Mouse (Mus musculus): Measurements from ENCODE around the gene Aurka. TPM values are rescaled to one million over a fixed set of nuclear protein-coding genes. Genes with fewer than 3 reads are reported as not detected.

Aurka gene
- polyA plus RNA-seq, 1 experiment: 9.9 TPM

DNA sequence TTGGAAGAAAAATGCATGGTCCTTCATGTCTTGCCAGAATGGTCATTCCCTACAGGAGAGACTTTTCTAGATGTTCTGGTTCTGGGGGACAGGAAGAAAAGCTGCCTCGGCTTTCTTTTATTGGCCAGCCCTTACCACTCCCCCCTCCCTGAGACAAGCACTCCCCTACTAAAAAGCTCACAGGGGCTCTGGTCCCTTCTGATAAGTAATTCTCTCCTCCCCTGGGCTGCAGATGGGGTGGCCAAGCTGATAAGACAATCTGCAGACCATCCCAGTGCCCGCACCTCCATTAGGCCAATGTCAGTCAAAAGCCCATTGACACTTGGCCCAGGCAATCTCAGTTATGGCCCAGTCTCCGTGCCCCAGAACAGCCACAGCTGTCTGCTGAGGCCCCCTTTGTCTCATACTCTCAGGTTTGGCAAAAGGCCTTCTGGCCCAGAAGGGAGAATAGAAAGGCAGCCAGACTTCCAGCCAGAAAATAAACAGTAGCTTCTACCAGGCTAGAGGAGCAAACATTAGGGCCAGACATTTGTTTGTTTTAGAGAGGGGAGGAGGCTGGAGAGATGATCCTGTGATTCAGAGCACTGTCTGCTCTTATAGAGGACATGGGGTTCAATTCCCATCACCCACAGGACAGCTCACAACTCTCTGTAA lies 21.9 kb downstream of the Aurka start:
- TF ChIP-seq POLR2A (IDR thresholded peaks at IDR 0.05; ENCODE audit: low read depth, low read length) (no peak), CTCF (IDR thresholded peaks at IDR 0.05; ENCODE audit: extremely low read depth, insufficient read length, insufficient replicate concordance, low read depth, low read length) (no peak)
- Histone ChIP-seq H3K4me3 (ENCODE audit: low read depth, low read length) (no peak overlapping the region), H3K27ac (ENCODE audit: insufficient read depth, low read depth, low read length) (no peak overlapping the region), H3K36me3 (ENCODE audit: control insufficient read depth, insufficient read depth, low read length) (peaks cover 5% of the 10 kb centered on the region), H3K27me3 (ENCODE audit: control insufficient read depth, insufficient read depth, low read length) (no peaks in the 10 kb centered on the region), H3K4me1 (ENCODE audit: control insufficient read depth, insufficient read depth, insufficient read length, low read length) (peaks cover 2% of the 10 kb centered on the region)
- WGBS: 52% methylated on average over 3 of the region's 3 CpGs

DNA sequence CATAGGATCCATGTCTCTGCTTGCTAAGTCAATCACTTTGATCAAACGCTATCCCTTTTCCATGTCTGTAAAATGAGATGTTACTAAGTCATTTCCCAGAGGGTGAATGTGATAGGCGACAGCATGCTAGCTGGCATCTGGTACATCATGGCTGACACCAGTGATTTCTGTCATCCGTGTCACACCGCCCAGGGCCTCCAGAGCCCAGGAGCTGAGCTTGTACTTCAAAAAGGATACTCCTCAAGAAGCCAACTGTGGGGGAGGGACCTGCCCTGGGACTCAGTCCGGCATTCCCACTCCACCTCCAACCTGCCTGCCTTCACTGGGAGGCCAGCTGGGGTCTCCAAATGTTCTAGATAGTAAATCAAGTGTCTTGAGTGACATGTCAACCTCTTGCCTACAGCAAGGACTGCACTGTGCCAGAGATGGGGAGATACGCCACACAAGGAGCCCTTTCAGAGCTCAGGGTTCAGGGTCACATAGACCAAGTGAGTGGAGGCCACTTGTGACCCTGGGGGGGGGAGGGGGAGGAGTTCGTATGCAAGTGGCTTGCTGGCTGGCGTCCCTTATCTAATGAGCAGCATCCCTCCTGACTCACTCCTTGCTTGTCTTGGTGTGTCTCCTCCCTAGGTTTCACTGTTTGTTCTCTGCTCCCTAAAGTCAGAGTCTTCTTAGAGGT lies 23.3 kb downstream of the Aurka start:
- H3K4me3 ChIP-seq (ENCODE audit: low read depth, low read length): no peak overlapping the region
- H3K27ac ChIP-seq (ENCODE audit: insufficient read depth, low read depth, low read length): no peak overlapping the region
- TF ChIP-seq POLR2A (IDR thresholded peaks at IDR 0.05; ENCODE audit: low read depth, low read length) (no peak), CTCF (IDR thresholded peaks at IDR 0.05; ENCODE audit: extremely low read depth, insufficient read length, insufficient replicate concordance, low read depth, low read length) (no peak)
- H3K36me3 ChIP-seq (ENCODE audit: control insufficient read depth, insufficient read depth, low read length): no peaks in the 10 kb centered on the region
- no peaks in the 10 kb centered on the region for H3K27me3 ChIP-seq (ENCODE audit: control insufficient read depth, insufficient read depth, low read length)
- H3K4me1 ChIP-seq (ENCODE audit: control insufficient read depth, insufficient read depth, insufficient read length, low read length): peaks cover 2% of the 10 kb centered on the region
- 82% methylated on average over 8 of the region's 8 CpGs for WGBS

DNA sequence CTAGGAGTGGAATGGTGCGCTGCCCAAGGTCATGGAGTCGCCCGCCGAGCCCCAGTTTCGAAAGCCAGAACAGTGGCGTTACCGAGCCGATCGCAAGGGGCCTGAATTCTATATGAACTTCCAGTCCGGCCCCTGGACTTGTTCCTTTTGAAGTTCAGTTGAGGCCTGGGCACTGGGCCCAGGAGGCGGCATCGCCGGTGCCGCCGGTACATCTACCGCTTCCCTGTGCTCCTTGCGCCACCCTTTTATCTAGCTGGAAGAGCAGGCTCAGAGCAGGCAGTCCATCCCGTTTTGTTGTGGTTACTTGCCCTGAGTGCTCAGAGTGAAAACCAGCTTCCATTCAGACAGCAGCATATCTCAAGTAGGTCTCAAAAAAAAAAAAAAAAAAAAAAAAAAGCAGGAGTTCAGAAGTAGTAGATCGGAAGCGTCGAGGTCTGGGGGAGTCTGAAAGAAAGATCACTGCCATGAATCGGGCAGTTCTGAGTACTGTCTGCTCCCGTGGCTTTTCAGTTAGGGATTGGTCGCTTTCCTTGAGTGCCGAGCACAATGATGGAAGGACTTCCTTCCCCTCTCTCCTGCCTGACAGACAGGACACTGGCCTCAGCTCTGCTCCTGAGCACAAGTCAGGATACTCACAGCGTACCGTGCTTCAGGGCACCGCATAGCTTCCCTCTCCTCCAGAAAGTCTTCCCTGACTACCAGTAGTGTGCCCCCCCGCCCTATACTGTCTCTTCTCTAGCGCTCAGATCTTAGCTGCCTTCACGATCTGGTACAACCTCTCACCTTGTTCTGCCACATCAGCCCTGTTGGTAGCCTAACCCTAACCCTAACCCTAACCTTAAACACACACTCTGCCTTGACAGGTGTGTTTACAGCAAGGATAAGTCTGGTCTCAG lies 24.1 kb downstream of the Aurka start:
- H3K4me1 ChIP-seq (ENCODE audit: control insufficient read depth, insufficient read depth, insufficient read length, low read length): peaks cover 2% of the 10 kb centered on the region
- peak overlapping the region; percentile 97 for H3K4me3 ChIP-seq (ENCODE audit: low read depth, low read length)
- no peaks in the 10 kb centered on the region for H3K27me3 ChIP-seq (ENCODE audit: control insufficient read depth, insufficient read depth, low read length)
- WGBS: 15% methylated on average over 31 of the region's 31 CpGs
- TF ChIP-seq CTCF (IDR thresholded peaks at IDR 0.05; ENCODE audit: extremely low read depth, insufficient read length, insufficient replicate concordance, low read depth, low read length) (no peak), POLR2A (IDR thresholded peaks at IDR 0.05; ENCODE audit: low read depth, low read length) (no peak)
- H3K36me3 ChIP-seq (ENCODE audit: control insufficient read depth, insufficient read depth, low read length): no peaks in the 10 kb centered on the region
- H3K27ac ChIP-seq (ENCODE audit: insufficient read depth, low read depth, low read length): no peak overlapping the region

DNA sequence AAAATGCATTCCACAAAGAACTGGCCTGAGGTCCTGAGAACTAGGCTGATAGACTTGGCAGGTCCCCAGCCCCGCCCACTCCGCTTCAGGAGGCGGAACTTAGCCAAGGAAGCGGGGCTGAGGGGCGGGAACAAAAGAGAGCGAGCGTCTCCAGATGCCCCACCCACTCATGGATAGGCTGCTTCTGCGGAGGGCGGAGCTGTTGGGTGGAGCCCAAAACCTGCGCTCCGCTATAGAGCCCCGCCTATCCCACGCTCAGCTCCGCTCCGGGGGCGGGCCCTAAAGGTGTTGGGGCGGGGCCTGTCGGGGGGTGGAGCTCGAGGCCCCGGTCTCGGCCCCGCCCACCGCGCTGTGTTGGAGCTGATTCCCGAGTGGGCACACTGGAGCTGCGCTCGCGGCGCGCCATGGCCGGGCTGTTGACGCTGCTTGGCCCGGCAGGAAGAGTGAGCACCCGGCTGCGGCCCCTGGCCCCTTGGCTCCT lies 25.0 kb downstream of the Aurka start, which contains the start of gene Fam210b:
Gene Fam210b, plus strand, starts transcription at position 308 of the 481 bp plus-strand sequence.
- Histone ChIP-seq H3K36me3 (ENCODE audit: control insufficient read depth, insufficient read depth, low read length) (no peaks in the 10 kb centered on the region), H3K27me3 (ENCODE audit: control insufficient read depth, insufficient read depth, low read length) (no peaks in the 10 kb centered on the region), H3K27ac (ENCODE audit: insufficient read depth, low read depth, low read length) (peak within 1 kb of the TSS; percentile 38; the same call in 1 of the 2 replicates), H3K4me3 (ENCODE audit: low read depth, low read length) (peak within 1 kb of the TSS; percentile 97), H3K4me1 (ENCODE audit: control insufficient read depth, insufficient read depth, insufficient read length, low read length) (no peaks in the 10 kb centered on the region; the same call in 1 of the 2 replicates)
- TF ChIP-seq POLR2A (IDR thresholded peaks at IDR 0.05; ENCODE audit: low read depth, low read length): peak; percentile 74; the same call in 1 of the 2 replicates
- TF ChIP-seq CTCF (IDR thresholded peaks at IDR 0.05; ENCODE audit: extremely low read depth, insufficient read length, insufficient replicate concordance, low read depth, low read length): no peak
- under 1% methylated on average over 35 of the region's 35 CpGs for WGBS

DNA sequence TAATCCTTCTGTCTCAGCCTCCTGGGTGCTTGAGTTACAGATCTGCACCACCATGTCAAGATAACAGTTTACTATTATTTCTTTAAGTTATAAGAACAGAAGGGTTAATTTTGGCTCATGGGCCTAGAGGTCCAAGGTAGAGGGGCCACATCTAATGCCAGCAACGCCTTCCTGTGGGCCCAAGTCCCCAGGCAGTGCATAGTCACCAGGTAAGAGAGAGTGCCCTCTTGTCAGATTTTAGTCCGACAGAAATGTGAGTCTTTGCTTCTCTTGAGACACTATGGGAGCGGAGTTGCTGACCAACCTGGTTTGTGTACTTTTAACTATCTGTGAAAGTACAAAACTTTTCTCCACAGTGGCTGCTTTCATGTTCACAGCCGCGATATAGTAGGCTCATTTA lies 25.7 kb downstream of the Aurka start:
- Histone ChIP-seq H3K27me3 (ENCODE audit: control insufficient read depth, insufficient read depth, low read length) (no peaks in the 10 kb centered on the region), H3K36me3 (ENCODE audit: control insufficient read depth, insufficient read depth, low read length) (no peaks in the 10 kb centered on the region), H3K27ac (ENCODE audit: insufficient read depth, low read depth, low read length) (no peak overlapping the region), H3K4me1 (ENCODE audit: control insufficient read depth, insufficient read depth, insufficient read length, low read length) (no peaks in the 10 kb centered on the region; the same call in 1 of the 2 replicates), H3K4me3 (ENCODE audit: low read depth, low read length) (no peak overlapping the region)
- 25% methylated on average over 5 of the region's 5 CpGs for WGBS
- TF ChIP-seq POLR2A (IDR thresholded peaks at IDR 0.05; ENCODE audit: low read depth, low read length) (no peak), CTCF (IDR thresholded peaks at IDR 0.05; ENCODE audit: extremely low read depth, insufficient read length, insufficient replicate concordance, low read depth, low read length) (no peak)

DNA sequence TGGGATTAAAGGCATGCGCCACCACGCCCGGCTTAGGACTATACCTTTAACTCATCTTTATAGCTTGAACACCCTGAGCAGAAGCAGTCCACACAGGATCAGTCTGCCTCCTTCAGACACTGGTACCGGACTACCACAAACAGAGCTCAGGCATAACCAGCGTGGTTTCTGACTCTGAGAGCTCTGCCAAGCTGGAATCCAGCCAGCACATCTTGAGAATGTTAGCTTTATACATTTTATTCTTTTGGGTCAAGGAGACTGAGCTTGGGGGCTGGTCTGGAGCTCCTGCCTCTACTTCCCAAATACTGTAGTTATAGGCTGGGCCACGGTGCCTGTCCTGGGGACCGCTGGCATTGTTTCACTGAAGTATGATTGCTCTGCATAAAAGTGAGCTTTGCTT lies 26.6 kb downstream of the Aurka start:
- Histone ChIP-seq H3K4me1 (ENCODE audit: control insufficient read depth, insufficient read depth, insufficient read length, low read length) (no peaks in the 10 kb centered on the region; the same call in 1 of the 2 replicates), H3K4me3 (ENCODE audit: low read depth, low read length) (no peak overlapping the region), H3K36me3 (ENCODE audit: control insufficient read depth, insufficient read depth, low read length) (no peaks in the 10 kb centered on the region), H3K27ac (ENCODE audit: insufficient read depth, low read depth, low read length) (no peak overlapping the region), H3K27me3 (ENCODE audit: control insufficient read depth, insufficient read depth, low read length) (no peaks in the 10 kb centered on the region)
- WGBS: 84% methylated on average over 7 of the region's 7 CpGs
- no peak for TF ChIP-seq CTCF (IDR thresholded peaks at IDR 0.05; ENCODE audit: extremely low read depth, insufficient read length, insufficient replicate concordance, low read depth, low read length)
- no peak for TF ChIP-seq POLR2A (IDR thresholded peaks at IDR 0.05; ENCODE audit: low read depth, low read length)
